Mouse (Mus musculus) kidney, adult 8-10 months (tissue): ENCODE results near the gene Tm4sf5.
"Not testable (repeated sequence)": the region's sequence is repeated elsewhere in the genome, so short reads cannot be mapped to it uniquely, and the experiment has no call there.

Experiments used
- DNase-seq, 2 experiments: peaks; one replicate each; pipeline ENCODE4 v3.0.0; 2022

The Tm4sf5 gene

GRCm38 (mm10) chr11:70511242-70511641, 6.2 kb downstream of the Tm4sf5 start:
- no peak for DNase-seq

GRCm38 (mm10) chr11:70511825-70512224, 6.8 kb downstream of the Tm4sf5 start:
- DNase-seq, result no peak

GRCm38 (mm10) chr11:70512709-70513342, 7.8 kb downstream of the Tm4sf5 start:
- no peak for DNase-seq

GRCm38 (mm10) chr11:70513520-70513919, 8.5 kb downstream of the Tm4sf5 start:
- DNase-seq, result no peak

GRCm38 (mm10) chr11:70514288-70514687, 9.2 kb downstream of the Tm4sf5 start, which contains the start of gene Vmo1:
Gene Vmo1 (minus strand): TSS chr11:70514616.
- no peak for DNase-seq

GRCm38 (mm10) chr11:70516352-70516751, 11.3 kb downstream of the Tm4sf5 start:
- DNase-seq, result peak; percentile 32 to 45

GRCm38 (mm10) chr11:70518436-70518835, 13.4 kb downstream of the Tm4sf5 start:
- no peak for DNase-seq

- DNase-seq, result no peak
Measured at GRCm38 (mm10) chr11:70518923-70519322, 13.9 kb downstream of the Tm4sf5 start, which contains the start of gene Gltpd2. Gene Gltpd2 (plus strand): TSS chr11:70519196.

- no peak for DNase-seq
Measured at GRCm38 (mm10) chr11:70520178-70520769, 15.2 kb downstream of the Tm4sf5 start.

- not testable (repeated sequence) for DNase-seq
Measured at GRCm38 (mm10) chr11:70523306-70523989, 18.4 kb downstream of the Tm4sf5 start.

GRCm38 (mm10) chr11:70524782-70525181, 19.7 kb downstream of the Tm4sf5 start:
- DNase-seq, result no peak

- DNase-seq, result peak; percentile 93 to 96
Measured at GRCm38 (mm10) chr11:70525184-70525678, 20.2 kb downstream of the Tm4sf5 start, which contains the start of gene Psmb6. Gene Psmb6 (plus strand): TSS chr11:70525367.

- DNase-seq, result no peak
Measured at GRCm38 (mm10) chr11:70525726-70526125, 20.7 kb downstream of the Tm4sf5 start.

- no peak for DNase-seq
Measured at GRCm38 (mm10) chr11:70526211-70526610, 21.2 kb downstream of the Tm4sf5 start.

GRCm38 (mm10) chr11:70528610-70529009, 23.6 kb downstream of the Tm4sf5 start:
- no peak for DNase-seq

- not testable (repeated sequence) for DNase-seq
Measured at GRCm38 (mm10) chr11:70531065-70531464, 26.0 kb downstream of the Tm4sf5 start.

- DNase-seq, result no peak
Measured at GRCm38 (mm10) chr11:70532839-70533238, 27.8 kb downstream of the Tm4sf5 start, which contains the start of gene Gm40193. Gene Gm40193 (minus strand): TSS chr11:70532939.

GRCm38 (mm10) chr11:70539423-70539822, 34.4 kb downstream of the Tm4sf5 start:
- DNase-seq, result no peak

- peak; percentile 87 to 89 for DNase-seq
Measured at GRCm38 (mm10) chr11:70539877-70540587, 35.0 kb downstream of the Tm4sf5 start, which contains the start of gene Pld2. Gene Pld2 (plus strand): TSS chr11:70540064.

GRCm38 (mm10) chr11:70540928-70541327, 35.9 kb downstream of the Tm4sf5 start:
- DNase-seq, result no peak

GRCm38 (mm10) chr11:70541415-70541814, 36.4 kb downstream of the Tm4sf5 start:
- no peak for DNase-seq

GRCm38 (mm10) chr11:70544496-70544895, 39.5 kb downstream of the Tm4sf5 start:
- no peak for DNase-seq

- DNase-seq, result no peak
Measured at GRCm38 (mm10) chr11:70551526-70551925, 46.5 kb downstream of the Tm4sf5 start.
